Mouse (Mus musculus) ovary, adult 10 weeks (tissue): ENCODE measurements around the gene Ajm1. TPM values are rescaled to one million over a fixed set of nuclear protein-coding genes. Genes with fewer than 3 reads are reported as not detected.

ENCODE experiments used
- polyA plus RNA-seq: library from polyadenylated mRNA; stranded (reverse); fragments of 350-450 nt; fragmentation: Illumina TruSeq; extraction: RNeasy Lipid Tissue Mini Kit (QIAGEN cat#74804); gene quantifications from one replicate; pipeline ENCODE4 v1.2.3, GENCODE M21; 2014

The Ajm1 gene
- polyA plus RNA-seq: not detected

DNA sequence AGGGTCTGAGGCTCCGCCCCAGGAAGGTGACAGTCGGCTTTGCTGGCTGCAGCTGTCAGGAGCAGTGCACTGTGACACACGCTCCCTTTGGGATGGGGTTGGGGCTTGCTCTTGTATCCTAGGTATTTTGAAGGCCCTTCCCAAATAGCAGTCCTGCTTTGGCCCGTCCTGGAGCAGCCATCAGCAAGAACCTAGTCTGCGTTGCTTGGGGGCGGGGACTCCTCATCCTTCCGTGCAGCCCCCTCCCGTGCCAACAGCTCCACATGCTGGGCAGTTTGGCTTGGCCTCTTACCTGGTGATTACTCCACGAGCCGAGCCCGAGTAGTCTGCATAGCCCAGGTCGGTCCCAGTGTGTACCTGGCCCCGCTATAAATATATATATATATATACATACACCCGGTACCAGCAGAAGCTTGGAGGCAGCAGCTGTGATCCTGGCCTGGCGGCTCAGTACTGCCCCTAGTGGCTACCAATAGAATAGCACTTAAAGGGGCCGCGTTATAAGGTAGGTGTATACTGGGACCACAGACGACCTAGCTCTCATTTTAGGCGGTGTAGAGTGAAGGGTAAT, at the start of gene Ajm1:
Ajm1 (minus strand) TSS at position 464 of the 571 bp plus-strand sequence.

DNA sequence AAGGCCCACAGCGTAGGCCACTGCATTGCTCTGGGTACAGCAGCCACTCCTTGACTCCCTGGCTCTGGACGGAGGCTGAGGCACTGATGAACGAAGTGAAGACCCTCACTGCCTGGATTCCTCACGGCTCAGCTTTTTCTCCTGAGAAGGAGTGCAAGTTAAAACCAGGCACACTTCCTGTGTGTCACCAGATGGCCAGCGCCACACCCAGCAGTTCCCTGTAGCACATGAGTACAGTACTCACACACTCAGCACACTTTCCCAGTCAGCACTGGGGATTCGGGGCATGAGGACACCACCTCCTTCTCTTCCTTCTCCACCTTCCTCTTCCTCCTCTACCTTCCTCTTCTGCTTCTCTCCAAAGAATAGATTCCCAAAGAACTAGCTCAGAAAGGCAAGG, 46.3 kb upstream of the Ajm1 start, which contains the start of gene Fcna:
Fcna (minus strand) TSS at position 220 of the 400 bp plus-strand sequence.

DNA sequence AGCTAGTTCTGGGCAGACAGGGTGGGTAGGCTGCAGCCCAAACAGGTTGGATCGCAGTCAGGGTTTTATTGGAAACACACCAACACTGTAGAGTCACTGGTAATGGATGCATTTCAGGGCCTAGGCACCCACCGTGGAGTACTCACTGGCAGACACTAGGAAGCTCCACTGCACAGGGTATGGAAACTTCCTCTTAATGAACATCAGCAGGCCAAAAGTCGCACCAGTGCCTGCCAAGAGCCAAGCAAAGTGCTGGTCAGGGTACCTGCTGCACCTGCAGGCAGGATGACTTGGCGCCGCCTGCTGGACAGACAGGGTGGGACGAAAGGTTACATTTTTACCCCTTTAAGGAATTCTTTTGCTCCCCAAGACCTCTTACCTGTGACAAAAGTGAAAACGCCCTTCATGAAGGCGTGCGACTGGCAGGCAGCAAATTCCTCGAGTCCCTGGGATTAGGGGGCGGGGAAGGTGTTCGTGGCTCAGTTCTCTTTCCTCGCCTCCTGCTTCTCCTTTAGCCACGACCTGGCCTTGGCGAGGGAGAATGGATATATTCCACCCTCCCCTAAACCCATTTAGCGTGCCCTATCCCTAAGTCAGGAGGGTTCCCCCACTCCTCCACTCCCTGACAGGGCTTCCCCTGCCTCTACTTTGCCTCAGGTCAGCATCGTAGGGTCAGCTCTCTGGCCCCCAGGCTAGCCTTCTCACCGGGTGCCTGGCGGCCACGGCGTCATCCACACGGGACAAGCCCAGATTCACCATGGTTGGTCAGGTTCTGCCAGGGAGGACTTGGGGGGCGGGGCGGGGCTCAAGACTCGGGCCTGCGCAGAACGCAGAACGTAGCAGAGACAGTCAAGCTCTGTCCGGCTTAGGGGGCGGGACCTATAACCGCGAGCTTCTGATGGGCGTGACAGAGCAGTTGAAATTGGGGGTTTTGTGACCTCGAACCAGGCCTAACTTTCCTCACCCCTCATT, 40.0 kb upstream of the Ajm1 start, which contains the start of gene Tmem141:
Tmem141 (minus strand) TSS at position 777 of the 972 bp plus-strand sequence.

DNA sequence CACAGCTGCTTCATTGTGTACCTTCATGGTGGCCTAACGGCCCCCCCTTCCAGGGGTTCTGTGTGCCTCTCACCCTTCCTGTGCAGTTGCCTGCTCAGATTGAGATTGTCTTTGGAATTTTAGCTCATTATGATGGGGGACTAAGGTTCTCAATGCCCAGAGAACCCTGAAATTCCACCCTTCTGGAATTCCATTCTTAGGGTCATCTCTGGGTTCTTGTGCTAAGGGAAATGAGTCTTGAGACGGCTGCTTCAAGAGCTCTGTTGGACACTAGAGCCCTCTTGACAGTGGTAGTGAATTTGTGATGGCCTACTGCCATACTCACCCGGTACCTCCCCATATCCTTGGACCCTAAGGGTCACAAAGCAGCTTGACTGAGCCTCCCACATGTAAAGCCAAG, 36.0 kb upstream of the Ajm1 start, which contains the start of gene Ccdc183:
Ccdc183 (minus strand) TSS at position 101 of the 400 bp plus-strand sequence.

DNA sequence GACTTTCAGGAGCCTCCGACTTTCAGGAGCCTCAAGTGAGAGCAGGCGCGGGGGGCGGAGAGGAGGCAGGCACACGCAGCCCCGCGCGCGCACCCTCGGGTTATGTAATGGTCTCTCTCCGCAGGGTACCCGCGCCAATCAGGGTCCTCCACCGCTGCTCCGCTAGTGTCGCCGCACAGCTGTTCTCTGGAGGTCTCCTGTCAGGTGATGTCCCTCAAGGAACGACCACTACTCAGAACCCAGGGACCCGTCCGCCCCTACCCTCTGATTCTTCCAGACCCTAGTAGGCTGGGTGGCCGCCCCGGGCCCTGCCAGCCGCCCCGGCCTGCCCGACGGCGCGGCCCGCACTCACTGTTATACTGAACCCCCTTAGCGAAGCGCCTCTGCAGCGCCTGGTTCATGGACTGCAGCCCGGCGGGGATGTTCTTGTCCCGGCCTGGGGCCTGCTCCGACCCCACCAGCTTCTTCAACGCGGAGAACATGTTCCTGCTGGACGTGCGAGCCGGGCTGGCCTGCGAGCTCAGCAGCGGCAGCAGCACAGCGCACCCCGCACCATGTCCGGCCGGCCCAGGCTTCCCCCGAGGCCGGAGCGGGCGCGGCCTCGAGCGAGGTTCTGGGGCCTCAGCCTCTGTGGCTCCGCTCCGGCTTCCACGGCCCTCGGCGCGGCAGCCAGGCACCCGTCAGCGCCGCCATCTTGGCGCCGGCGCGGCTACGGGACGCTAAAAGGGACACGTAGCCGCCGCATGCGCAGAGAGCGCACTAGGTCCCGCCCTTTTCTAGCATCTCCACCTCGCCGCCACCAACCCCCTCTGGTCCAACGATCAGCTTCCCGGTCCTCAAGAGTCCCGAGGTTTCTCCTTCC, 26.4 kb upstream of the Ajm1 start, which contains the start of gene Rabl6:
Rabl6 (minus strand) TSS at position 761 of the 862 bp plus-strand sequence.

DNA sequence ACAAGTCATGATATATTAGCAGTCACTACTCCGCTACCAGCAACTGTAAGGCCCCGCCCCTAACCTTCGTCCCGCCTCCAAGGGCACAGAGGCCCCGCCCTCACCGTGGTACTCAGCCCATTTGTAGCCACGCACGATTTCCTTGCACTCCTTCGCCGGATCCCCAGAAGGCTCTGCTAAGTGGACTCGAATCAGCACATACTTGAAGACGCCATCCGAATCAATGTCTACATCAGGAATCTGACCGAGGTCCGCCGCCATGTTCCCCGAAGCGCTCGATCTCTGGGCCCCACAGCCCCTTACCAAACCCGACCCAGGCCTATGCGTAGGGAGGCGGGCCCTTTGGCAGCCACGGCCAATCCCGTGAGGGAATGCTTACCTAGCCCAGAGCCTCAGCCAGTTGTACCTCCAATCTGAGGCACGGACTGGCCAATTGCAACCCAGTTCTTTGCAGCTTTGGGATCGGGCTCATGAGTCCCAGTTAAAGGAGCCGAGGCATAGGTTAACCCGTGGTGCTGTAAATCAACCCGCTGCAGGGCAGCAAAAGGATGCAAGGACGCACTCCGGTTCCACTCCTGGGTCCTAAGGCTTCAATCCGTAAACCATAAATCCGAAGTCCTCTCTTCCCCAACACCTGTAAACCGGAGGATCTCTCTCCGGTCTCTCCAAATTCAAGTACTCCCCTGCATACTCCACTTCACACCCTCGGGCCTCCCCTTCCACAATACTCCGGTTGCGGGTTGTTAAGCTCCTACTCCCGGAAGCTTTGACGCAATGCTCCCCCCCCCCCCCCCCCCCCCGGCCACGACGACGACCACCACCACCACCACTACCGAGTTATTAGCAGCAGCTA, 6.8 kb downstream of the Ajm1 start, which contains the start of the genes Mamdc4 and Phpt1:
Mamdc4 (minus strand) TSS at position 267 of the 853 bp plus-strand sequence.
Phpt1 (minus strand) TSS at position 646 of the 853 bp plus-strand sequence.

DNA sequence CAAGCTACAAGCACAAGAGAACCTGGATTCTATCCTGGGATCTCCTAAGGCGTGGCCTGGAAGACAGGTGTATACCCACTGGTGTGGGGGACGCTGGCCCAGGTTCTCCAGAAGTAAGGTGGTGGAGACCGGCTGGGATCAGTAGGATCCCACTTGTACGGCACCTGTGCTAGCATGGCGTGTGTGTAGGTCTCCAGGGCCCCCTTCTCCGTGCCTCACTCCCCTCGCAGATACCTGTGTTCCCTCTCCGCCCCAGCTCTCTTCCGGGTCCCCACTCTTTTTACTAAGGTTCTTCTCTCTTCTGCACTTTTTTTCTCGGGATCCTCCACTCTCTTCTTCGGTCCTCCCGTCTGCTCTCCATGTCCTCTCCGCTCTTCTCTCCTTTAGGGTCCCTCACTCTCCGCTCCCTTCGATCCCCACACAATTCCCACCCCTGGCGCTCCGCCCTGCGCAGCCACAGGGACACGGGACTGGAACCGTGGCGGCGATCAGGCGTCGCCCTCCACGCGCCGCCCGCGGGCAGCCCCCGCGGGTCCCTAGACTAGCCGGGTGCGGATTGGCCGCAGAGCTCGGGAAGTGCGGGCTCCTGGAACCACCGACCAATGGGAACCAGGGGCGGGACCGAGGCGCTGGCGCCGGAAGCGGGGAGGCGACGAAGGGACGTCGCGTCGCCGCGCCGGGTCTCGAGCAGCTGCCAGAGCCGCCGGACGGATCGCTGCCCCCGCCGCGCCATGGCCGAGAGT, 24.2 kb downstream of the Ajm1 start, which contains the start of gene Edf1:
Edf1 (plus strand) TSS at position 627 of the 743 bp plus-strand sequence.

DNA sequence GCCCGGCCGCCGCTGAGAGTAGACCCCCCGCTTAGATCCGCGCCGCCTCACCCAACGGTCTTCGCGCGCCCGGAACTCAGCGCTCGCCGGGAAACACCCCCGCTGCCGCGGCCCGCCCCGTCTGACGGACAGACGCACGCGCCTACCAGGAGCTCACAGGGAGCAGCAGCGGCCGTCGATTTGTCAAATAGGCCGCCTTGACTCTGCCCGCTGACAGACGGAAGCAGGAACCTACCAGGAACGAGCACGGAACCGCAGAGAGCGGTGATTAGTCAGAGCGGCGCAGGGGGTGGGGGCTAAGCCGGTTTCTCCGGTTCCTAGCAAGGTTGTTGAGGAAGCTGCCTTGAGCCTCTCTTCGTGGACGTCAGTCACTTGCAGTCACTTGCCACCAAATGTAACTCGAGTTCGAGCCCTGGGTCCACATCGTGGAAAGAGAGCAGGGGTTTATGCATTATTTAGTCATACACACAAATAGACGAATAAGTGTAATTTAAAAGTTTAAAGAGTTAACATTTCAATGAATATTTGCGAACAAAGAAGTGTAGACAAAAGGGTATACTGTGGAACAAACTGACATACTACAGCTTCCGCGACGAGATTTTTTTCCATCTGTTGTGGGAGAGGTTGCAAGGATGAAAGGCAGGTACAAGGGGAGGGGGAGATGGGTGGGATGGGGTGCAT, 34.6 kb downstream of the Ajm1 start, which contains the start of gene Traf2:
Traf2 (minus strand) TSS at position 130 of the 681 bp plus-strand sequence.

Other genes starting within 250 kb of the Ajm1 start
- 19.7 TPM for gene Man1b1, start 249.4 kb downstream of the Ajm1 start, polyA plus RNA-seq
- 6.6 TPM for gene Dpp7, start 225.4 kb downstream of the Ajm1 start, polyA plus RNA-seq
- 0.60 TPM for gene Uap1l1, start 216.1 kb downstream of the Ajm1 start, polyA plus RNA-seq
- gene Sapcd2, start 209.4 kb downstream of the Ajm1 start, polyA plus RNA-seq: 0.17 TPM
- gene Entpd2, start 185.9 kb downstream of the Ajm1 start, polyA plus RNA-seq: 0.34 TPM
- 15.0 TPM for gene Npdc1, start 182.4 kb downstream of the Ajm1 start, polyA plus RNA-seq
- gene Fut7, start 158.5 kb downstream of the Ajm1 start, polyA plus RNA-seq: not detected
- 0.77 TPM for gene Abca2, start 153.1 kb downstream of the Ajm1 start, polyA plus RNA-seq
- gene Clic3, start 124.9 kb downstream of the Ajm1 start, polyA plus RNA-seq: not detected
- 2.4 TPM for gene Paxx, start 120.7 kb downstream of the Ajm1 start, polyA plus RNA-seq
- gene Ptgds, start 111.7 kb downstream of the Ajm1 start, polyA plus RNA-seq: not detected
- not detected for gene Lcn12, start 87.8 kb downstream of the Ajm1 start, polyA plus RNA-seq
- gene Fbxw5, start 81.0 kb downstream of the Ajm1 start, polyA plus RNA-seq: 0.37 TPM
- not detected for gene C8g, start 80.0 kb downstream of the Ajm1 start, polyA plus RNA-seq
- 0.66 TPM for gene Traf2, start 34.8 kb downstream of the Ajm1 start, polyA plus RNA-seq
- 2.4 TPM for gene Edf1, start 23.9 kb downstream of the Ajm1 start, polyA plus RNA-seq
- not detected for gene Mamdc4, start 6.9 kb downstream of the Ajm1 start, polyA plus RNA-seq
- 1.1 TPM for gene Phpt1, start 6.5 kb downstream of the Ajm1 start, polyA plus RNA-seq
- 65.4 TPM for gene Rabl6, start 26.8 kb upstream of the Ajm1 start, polyA plus RNA-seq
- gene Ccdc183, start 35.9 kb upstream of the Ajm1 start, polyA plus RNA-seq: not detected
- 1.2 TPM for gene Tmem141, start 40.2 kb upstream of the Ajm1 start, polyA plus RNA-seq
- gene Fcna, start 46.3 kb upstream of the Ajm1 start, polyA plus RNA-seq: 0.66 TPM
- not detected for gene Lcn8, start 71.4 kb upstream of the Ajm1 start, polyA plus RNA-seq
- not detected for gene Lcn5, start 76.2 kb upstream of the Ajm1 start, polyA plus RNA-seq
- gene Lcn6, start 95.0 kb upstream of the Ajm1 start, polyA plus RNA-seq: not detected
- gene Lcn10, start 101.0 kb upstream of the Ajm1 start, polyA plus RNA-seq: not detected
- not detected for gene Obp2a, start 118.3 kb upstream of the Ajm1 start, polyA plus RNA-seq
- 17.9 TPM for gene Bmyc, start 125.0 kb upstream of the Ajm1 start, polyA plus RNA-seq
- not detected for gene Obp2b, start 155.3 kb upstream of the Ajm1 start, polyA plus RNA-seq
- not detected for gene Lcn3, start 183.8 kb upstream of the Ajm1 start, polyA plus RNA-seq
- gene Lcn11, start 195.3 kb upstream of the Ajm1 start, polyA plus RNA-seq: not detected
- gene Gm13539, start 200.5 kb upstream of the Ajm1 start, polyA plus RNA-seq: not detected
- gene Glt6d1, start 234.1 kb upstream of the Ajm1 start, polyA plus RNA-seq: not detected
- not detected for gene Lcn9, start 241.4 kb upstream of the Ajm1 start, polyA plus RNA-seq